Mouse (Mus musculus) heart, embryonic 16.5 days (tissue): ENCODE results near the gene Slc51b. TPM values are rescaled to one million over a fixed set of nuclear protein-coding genes. Genes with fewer than 3 reads are reported as not detected.

Source experiments
- ATAC-seq: fragments of 200-750 bp; cut with Nextera tagmentation; replicated peaks from 2 replicates; pipeline ENCODE4 v1.8.0; 2017; ENCODE audit warnings: moderate number of reproducible peaks; ENCODE audit not compliant: insufficient read depth, low FRiP score; ENCODE audit errors: extremely low read depth
- H3K27ac ChIP-seq: fragments of 300-500 bp; sonication (generic); 2 replicates; pipeline ENCODE4 v1.5.1; 2014; ENCODE audit warnings: mild to moderate bottlenecking, low read length, control low read depth, moderate library complexity
- H3K27me3 ChIP-seq: fragments of 300-500 bp; sonication (generic); 2 replicates; pipeline ENCODE4 v1.6.1; 2014; ENCODE audit warnings: low read length, mixed read lengths; ENCODE audit not compliant: control insufficient read depth, insufficient read depth
- H3K36me3 ChIP-seq: fragments of 300-500 bp; sonication (generic); 2 replicates; pipeline ENCODE4 v1.6.1; 2014; ENCODE audit not compliant: control insufficient read depth, insufficient read depth
- H3K4me1 ChIP-seq: fragments of 300-500 bp; sonication (generic); 2 replicates; pipeline ENCODE4 v1.6.1; 2014; ENCODE audit warnings: low read length, mixed read lengths; ENCODE audit not compliant: control insufficient read depth, insufficient read depth
- H3K4me2 ChIP-seq: fragments of 300-500 bp; sonication (generic); 2 replicates; pipeline ENCODE4 v1.6.1; 2014; ENCODE audit warnings: low read depth, mild to moderate bottlenecking, control low read depth, low read length
- H3K4me3 ChIP-seq: fragments of 300-500 bp; sonication (generic); 2 replicates; pipeline ENCODE4 v1.5.1; 2014; ENCODE audit warnings: mild to moderate bottlenecking, control low read depth, low read length
- H3K9ac ChIP-seq: fragments of 300-500 bp; sonication (generic); 2 replicates; pipeline ENCODE4 v1.6.1; 2014; ENCODE audit warnings: low read length, control low read depth
- H3K9me3 ChIP-seq: fragments of 300-500 bp; sonication (generic); replicated peaks from 2 replicates; pipeline ENCODE4 v1.6.1; 2016; ENCODE audit warnings: low read length; ENCODE audit not compliant: control insufficient read depth
- WGBS: fragments of 180-500 bp; shearing (Covaris S2); extraction: QIAGEN DNeasy Blood & Tissue Kit; methylation state at CpG from one replicate; pipeline ENCODE4 v1.1.7; 2014; 5-methylcytosine and 5-hydroxymethylcytosine counted together
- polyA plus RNA-seq: library from polyadenylated mRNA; unstranded; fragments of >200 nt; fragmentation: Nextera tagmentation; extraction: Ambion mirVana; gene quantifications from 2 replicates; pipeline ENCODE4 v1.2.1, GENCODE M21; 2015

The Slc51b gene
- polyA plus RNA-seq, 1 experiment from 2014 or later, result 0.70 TPM

DNA sequence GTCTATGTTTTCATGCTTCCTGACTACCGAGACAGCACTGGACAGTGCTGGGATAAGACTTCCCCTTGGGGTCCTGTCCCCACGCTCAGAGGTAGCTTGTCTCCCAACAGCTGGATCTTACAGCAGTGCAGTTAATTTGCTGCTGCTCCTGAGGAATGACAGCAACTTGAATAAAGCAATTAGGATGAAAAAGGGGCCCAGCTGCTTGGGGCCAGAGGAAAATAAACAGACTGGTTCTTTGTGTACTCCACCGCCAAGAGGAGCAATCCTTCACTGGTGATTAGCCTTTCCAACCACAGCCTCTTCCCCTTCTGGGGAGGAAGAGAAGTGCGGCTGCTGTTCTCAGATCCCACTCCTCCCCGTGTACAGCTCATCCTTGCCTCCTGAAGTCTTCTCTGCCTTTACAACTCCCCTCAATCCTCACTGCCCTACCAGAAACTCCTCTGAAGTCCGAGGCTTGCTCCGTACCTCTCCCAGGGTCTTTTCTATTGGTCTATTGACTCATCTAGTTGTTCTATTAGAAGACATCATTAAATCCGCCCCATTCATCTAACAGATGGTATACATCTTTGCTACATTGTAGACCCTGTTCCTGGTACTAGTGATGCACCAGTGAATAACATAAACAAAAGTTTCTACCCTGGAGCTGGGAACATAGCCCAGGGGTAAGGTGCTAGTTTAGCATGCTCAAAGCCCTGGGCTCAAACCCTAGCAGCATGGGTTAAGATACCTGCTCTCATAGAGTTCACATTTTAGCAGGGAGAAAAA, 36.2 kb downstream of the Slc51b start:
- ATAC-seq, result no peak
- Histone ChIP-seq H3K9ac (no peak overlapping the region), H3K4me2 (no peak overlapping the region), H3K4me3 (no peak overlapping the region), H3K27ac (no peak overlapping the region), H3K27me3 (peaks cover 15% of the 10 kb centered on the region), H3K4me1 (peaks cover 5% of the 10 kb centered on the region), H3K36me3 (no peaks in the 10 kb centered on the region), H3K9me3 (no peaks in the 10 kb centered on the region)
- WGBS, result 40% methylated on average over 8 of the region's 8 CpGs

DNA sequence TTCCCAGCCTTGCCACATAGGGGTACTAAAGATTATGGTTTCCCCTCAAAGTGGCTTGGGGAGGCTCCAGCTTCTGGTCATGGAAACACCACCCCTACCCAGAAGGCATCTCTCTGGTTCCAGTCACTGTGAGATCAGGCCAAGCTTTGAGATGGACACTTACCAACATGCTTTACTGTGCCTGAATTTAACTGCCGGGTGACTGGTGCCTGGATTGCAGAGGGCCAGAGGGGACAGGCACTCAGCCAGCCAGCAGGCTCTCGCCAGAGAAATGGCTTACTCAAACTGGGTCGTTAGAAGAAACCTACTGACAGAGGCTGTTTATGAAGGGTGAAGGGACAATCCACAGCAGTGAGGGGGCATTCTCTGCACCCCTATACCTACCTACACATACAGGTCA, 38.5 kb downstream of the Slc51b start:
- Histone ChIP-seq H3K9ac (no peak overlapping the region), H3K9me3 (no peaks in the 10 kb centered on the region), H3K4me1 (peaks cover 4% of the 10 kb centered on the region; the same call in 1 of the 2 replicates), H3K4me3 (no peak overlapping the region), H3K27ac (no peak overlapping the region), H3K36me3 (no peaks in the 10 kb centered on the region), H3K4me2 (no peak overlapping the region), H3K27me3 (no peaks in the 10 kb centered on the region)
- no peak for ATAC-seq
- 49% methylated on average over 3 of the region's 3 CpGs for WGBS

GRCm38 (mm10) chr9:65382751-65383097, 40.0 kb downstream of the Slc51b start:
- no peak overlapping the region for H3K9ac ChIP-seq
- H3K4me3 ChIP-seq, result no peak overlapping the region
- WGBS, result 42% methylated on average over 3 of the region's 3 CpGs
- H3K27ac ChIP-seq, result no peak overlapping the region
- no peaks in the 10 kb centered on the region for H3K27me3 ChIP-seq
- no peak for ATAC-seq
- peaks cover 4% of the 10 kb centered on the region; the same call in 1 of the 2 replicates for H3K4me1 ChIP-seq
- H3K9me3 ChIP-seq, result no peaks in the 10 kb centered on the region
- H3K4me2 ChIP-seq, result no peak overlapping the region
- H3K36me3 ChIP-seq, result no peaks in the 10 kb centered on the region

- no peaks in the 10 kb centered on the region for H3K9me3 ChIP-seq
- H3K9ac ChIP-seq, result no peak overlapping the region
- no peak for ATAC-seq
- no peak overlapping the region for H3K4me2 ChIP-seq
- H3K27me3 ChIP-seq, result no peaks in the 10 kb centered on the region
- H3K4me3 ChIP-seq, result no peak overlapping the region
- peaks cover 4% of the 10 kb centered on the region; the same call in 1 of the 2 replicates for H3K4me1 ChIP-seq
- 50% methylated on average over 6 of the region's 6 CpGs for WGBS
- H3K36me3 ChIP-seq, result no peaks in the 10 kb centered on the region
- no peak overlapping the region for H3K27ac ChIP-seq
Measured at GRCm38 (mm10) chr9:65382031-65382750, 40.6 kb downstream of the Slc51b start.

GRCm38 (mm10) chr9:65381017-65381590, 41.7 kb downstream of the Slc51b start:
- H3K36me3 ChIP-seq, result no peaks in the 10 kb centered on the region
- no peak overlapping the region for H3K27ac ChIP-seq
- no peak overlapping the region for H3K4me2 ChIP-seq
- 58% methylated on average over 4 of the region's 4 CpGs for WGBS
- H3K9me3 ChIP-seq, result no peaks in the 10 kb centered on the region
- no peak overlapping the region for H3K9ac ChIP-seq
- H3K4me3 ChIP-seq, result no peak overlapping the region
- no peaks in the 10 kb centered on the region for H3K27me3 ChIP-seq
- ATAC-seq, result no peak
- peaks cover 4% of the 10 kb centered on the region; the same call in 1 of the 2 replicates for H3K4me1 ChIP-seq

- no peaks in the 10 kb centered on the region for H3K27me3 ChIP-seq
- no peak for ATAC-seq
- H3K4me2 ChIP-seq, result no peak overlapping the region
- 80% methylated on average over 9 of the region's 9 CpGs for WGBS
- no peak overlapping the region for H3K27ac ChIP-seq
- H3K4me1 ChIP-seq, result no peaks in the 10 kb centered on the region
- H3K36me3 ChIP-seq, result no peaks in the 10 kb centered on the region
- H3K9ac ChIP-seq, result no peak overlapping the region
- H3K4me3 ChIP-seq, result no peak overlapping the region
- no peaks in the 10 kb centered on the region for H3K9me3 ChIP-seq
Measured at GRCm38 (mm10) chr9:65375163-65375934, 47.4 kb downstream of the Slc51b start.

GRCm38 (mm10) chr9:65374468-65375162, 48.1 kb downstream of the Slc51b start:
- ATAC-seq, result no peak

DNA sequence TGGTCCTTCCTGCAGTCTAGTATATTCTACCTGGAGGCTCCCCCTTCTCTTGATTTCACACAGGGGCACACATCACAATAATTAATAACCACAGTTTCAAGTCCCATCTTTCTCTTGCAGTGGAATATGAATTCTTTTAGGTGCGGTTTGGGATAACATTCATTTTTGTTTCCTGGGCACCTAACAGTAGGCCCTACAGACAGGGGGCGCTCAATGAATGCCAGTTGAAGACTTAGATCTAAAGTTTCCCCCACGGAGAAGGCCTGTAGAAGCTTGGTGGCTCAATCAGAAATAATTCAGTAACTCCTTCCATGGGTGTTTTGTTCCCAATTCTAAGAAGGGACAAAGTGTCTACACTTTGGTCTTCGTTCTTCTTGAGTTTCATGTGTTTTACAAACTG, 50.3 kb downstream of the Slc51b start:
- no peak overlapping the region for H3K4me2 ChIP-seq
- H3K36me3 ChIP-seq, result no peaks in the 10 kb centered on the region
- no peaks in the 10 kb centered on the region for H3K4me1 ChIP-seq
- H3K27me3 ChIP-seq, result no peaks in the 10 kb centered on the region
- no peak overlapping the region for H3K27ac ChIP-seq
- no peak for ATAC-seq
- no peaks in the 10 kb centered on the region for H3K9me3 ChIP-seq
- no peak overlapping the region for H3K4me3 ChIP-seq
- WGBS, result 70% methylated on average over 4 of the region's 4 CpGs
- H3K9ac ChIP-seq, result no peak overlapping the region

More at GRCm38 (mm10) chr9:65374468-65375162, 48.1 kb downstream of the Slc51b start:
- H3K4me2 ChIP-seq, result no peak overlapping the region
- no peak overlapping the region for H3K4me3 ChIP-seq
- no peaks in the 10 kb centered on the region for H3K36me3 ChIP-seq
- 68% methylated on average over 5 of the region's 5 CpGs for WGBS
- H3K9ac ChIP-seq, result no peak overlapping the region
- H3K27me3 ChIP-seq, result no peaks in the 10 kb centered on the region
- no peaks in the 10 kb centered on the region for H3K4me1 ChIP-seq
- 0 out of 2 replicates have a peak overlapping the region, but pooled peaks have one; percentile 13 for H3K27ac ChIP-seq
- H3K9me3 ChIP-seq, result no peaks in the 10 kb centered on the region
